Mouse (Mus musculus): ENCODE results near the gene Hspb6.

GRCm38 (mm10) chr7:30559443-30559954 lies 7.5 kb downstream of the Hspb6 start, which contains the start of gene Lin37:
- TF ChIP-seq CTCF (IDR thresholded peaks at IDR 0.05; ENCODE audit: extremely low read depth, insufficient read length, insufficient replicate concordance, low read depth, low read length) (no peak), POLR2A (IDR thresholded peaks at IDR 0.05; ENCODE audit: low read depth, low read length) (peak; percentile 66; the same call in 1 of the 2 replicates)
